Mouse (Mus musculus) E14TG2a.4 (cell line): ENCODE measurements around the gene Tmem174.

Experiments used
- CTCF ChIP-seq: conservative IDR thresholded peaks from 2 replicates; pipeline ENCODE4 v1.5.1; 2014; ENCODE audit warnings: low read length
- POU5F1 ChIP-seq: IDR thresholded peaks from 2 replicates; pipeline ENCODE4 v1.6.1; 2014; ENCODE audit warnings: low read length, borderline replicate concordance

GRCm38 (mm10) chr13:98647775-98648568, 10.8 kb upstream of the Tmem174 start:
- no peak for TF ChIP-seq CTCF
- no peak for TF ChIP-seq POU5F1
